Mouse (Mus musculus) forelimb bud, embryonic 11.5 days (tissue): ENCODE measurements around the gene Prickle4.
A peak's percentile ranks its signal among the peaks of the same experiment; 100 is the strongest.
"Not testable (repeated sequence)": the region's sequence is repeated elsewhere in the genome, so short reads cannot be mapped to it uniquely, and the experiment has no call there.

Experiments
- DNase-seq: peaks from one replicate; pipeline ENCODE4 v3.0.0-alpha.2; 2012; ENCODE audit warnings: low read depth, low spot score

Prickle4 gene

GRCm38 (mm10) chr17:47669166-47669565 lies 25.4 kb downstream of the Prickle4 start:
- no peak for DNase-seq

GRCm38 (mm10) chr17:47664474-47664873 lies 30.1 kb downstream of the Prickle4 start:
- no peak for DNase-seq

- DNase-seq, result no peak
Observed at GRCm38 (mm10) chr17:47663009-47663713, 31.4 kb downstream of the Prickle4 start.

GRCm38 (mm10) chr17:47658741-47659243 lies 35.7 kb downstream of the Prickle4 start:
- DNase-seq, result no peak

- DNase-seq, result no peak
Observed at GRCm38 (mm10) chr17:47657901-47658300, 36.6 kb downstream of the Prickle4 start.

- no peak for DNase-seq
Observed at GRCm38 (mm10) chr17:47655697-47656096, 38.8 kb downstream of the Prickle4 start.

- DNase-seq, result not testable (repeated sequence)
Observed at GRCm38 (mm10) chr17:47654346-47654745, 40.2 kb downstream of the Prickle4 start.

- DNase-seq, result no peak
Observed at GRCm38 (mm10) chr17:47651953-47652352, 42.6 kb downstream of the Prickle4 start.

GRCm38 (mm10) chr17:47648966-47649365 lies 45.6 kb downstream of the Prickle4 start:
- DNase-seq, result no peak

GRCm38 (mm10) chr17:47646683-47647082 lies 47.9 kb downstream of the Prickle4 start:
- DNase-seq, result peak; percentile 38

- DNase-seq, result no peak
Observed at GRCm38 (mm10) chr17:47642992-47643391, 51.5 kb downstream of the Prickle4 start.
